In genomic region chr1:82465321-82465853, GRCm38 (mm10) we compare ENCODE assay signal across 20 mouse cellular contexts.
"Had no signal": no experiment of that assay in that cellular context is flagged by ENCODE, and none has a peak within 500 bp of the region (broad histone marks: within the 10 kb centered on the region; RNA-seq: fewer than 3 reads in every experiment).

No protein-coding gene starts in this region.

- H3K36me3 ChIP-seq: limb, embryonic 12.5 days; limb, embryonic 15.5 days; neural tube, embryonic 13.5 days; stomach, embryonic 15.5 days had no signal

- H3K4me1 ChIP-seq: limb, embryonic 12.5 days; limb, embryonic 15.5 days; neural tube, embryonic 13.5 days; stomach, embryonic 15.5 days had no signal

- DNase-seq: kidney, adult 18-20 months; kidney, adult 9 months; kidney, postnatal 14 days; kidney, postnatal 4 days; left cerebral cortex, postnatal 4 days; liver, postnatal 0 days; lung, embryonic 14.5 days; retina, postnatal 1 day; right cerebral cortex, postnatal 25 days; spleen, adult 18-20 months; thymus, postnatal 25 days had no signal

- ATAC-seq: liver, postnatal 0 days; lung, postnatal 0 days had no signal

- H3K4me3 ChIP-seq: limb, embryonic 12.5 days; limb, embryonic 15.5 days; myocyte; neural tube, embryonic 13.5 days; stomach, embryonic 15.5 days had no signal

- H3K9me3 ChIP-seq: limb, embryonic 12.5 days; limb, embryonic 15.5 days; neural tube, embryonic 13.5 days; stomach, embryonic 15.5 days had no signal

- H3K9ac ChIP-seq: limb, embryonic 12.5 days; limb, embryonic 15.5 days; liver, embryonic 14.5 days; liver, postnatal 0 days; lung, embryonic 14.5 days; neural tube, embryonic 13.5 days; stomach, embryonic 15.5 days had no signal

- H3K27me3 ChIP-seq: limb, embryonic 12.5 days; limb, embryonic 15.5 days; neural tube, embryonic 13.5 days; stomach, embryonic 15.5 days had no signal

- H3K4me2 ChIP-seq: limb, embryonic 12.5 days; limb, embryonic 15.5 days; liver, embryonic 11.5 days; lung, embryonic 14.5 days; neural tube, embryonic 13.5 days; stomach, embryonic 15.5 days had no signal

- H3K27ac ChIP-seq: limb, embryonic 12.5 days; limb, embryonic 15.5 days; liver, embryonic 14.5 days; macrophage; neural tube, embryonic 13.5 days; stomach, embryonic 15.5 days had no signal
